Mouse (Mus musculus) lung, embryonic 14.5 days (tissue): ENCODE measurements around the gene Tnfrsf25. TPM values are rescaled to one million over a fixed set of nuclear protein-coding genes. Genes with fewer than 3 reads are reported as not detected.

ENCODE experiments used
- ATAC-seq: fragments of 200-750 bp; cut with Nextera tagmentation; 2 replicates; pipeline ENCODE4 v1.8.0; 2017; ENCODE audit warnings: mild to moderate bottlenecking, moderate TSS enrichment, moderate library complexity; ENCODE audit not compliant: insufficient read depth
- DNase-seq: peaks from one replicate; pipeline ENCODE4 v3.0.0-alpha.2; 2015
- H3K27ac ChIP-seq: fragments of 300-500 bp; sonication (generic); 2 replicates; pipeline ENCODE4 v1.5.1; 2014; ENCODE audit warnings: low read depth, mild to moderate bottlenecking, moderate library complexity
- H3K27me3 ChIP-seq: fragments of 300-500 bp; sonication (generic); 2 replicates; pipeline ENCODE4 v1.6.1; 2014; ENCODE audit warnings: low read length, control low read depth; ENCODE audit not compliant: insufficient read depth
- H3K36me3 ChIP-seq: fragments of 300-500 bp; sonication (generic); 2 replicates; pipeline ENCODE4 v1.6.1; 2014; ENCODE audit warnings: control low read depth; ENCODE audit not compliant: insufficient read depth
- H3K4me1 ChIP-seq: fragments of 300-500 bp; sonication (generic); 2 replicates; pipeline ENCODE4 v1.6.1; 2014; ENCODE audit warnings: antibody characterized with exemption, control low read depth; ENCODE audit not compliant: insufficient read depth
- H3K4me2 ChIP-seq: fragments of 300-500 bp; sonication (generic); 2 replicates; pipeline ENCODE4 v1.6.1; 2014; ENCODE audit warnings: mild to moderate bottlenecking
- H3K4me3 ChIP-seq: fragments of 300-500 bp; sonication (generic); 2 replicates; pipeline ENCODE4 v1.5.1; 2014; ENCODE audit warnings: low read depth, low read length
- H3K9ac ChIP-seq: fragments of 300-500 bp; sonication (generic); 2 replicates; pipeline ENCODE4 v1.6.1; 2014
- H3K9me3 ChIP-seq: fragments of 300-500 bp; sonication (generic); 2 replicates; pipeline ENCODE4 v1.6.1; 2016; ENCODE audit warnings: low read depth, low read length, control low read depth
- CTCF ChIP-seq: IDR thresholded peaks from 2 replicates; pipeline ENCODE4 v1.5.1; 2016; ENCODE audit warnings: antibody characterized with exemption, low read depth
- WGBS: fragments of 180-500 bp; shearing (Covaris S2); extraction: QIAGEN DNeasy Blood & Tissue Kit; methylation state at CpG from one replicate; pipeline ENCODE4 v1.1.7; 2014; 5-methylcytosine and 5-hydroxymethylcytosine counted together
- polyA plus RNA-seq: library from polyadenylated mRNA; unstranded; fragments of >200 nt; fragmentation: Nextera tagmentation; extraction: Ambion mirVana; gene quantifications from 2 replicates; pipeline ENCODE4 v1.2.1, GENCODE M21; 2014

Tnfrsf25 gene
- polyA plus RNA-seq, 1 experiment from 2014 or later = 0.75 TPM

GRCm38 (mm10) chr4:152134507-152134906, 18.8 kb downstream of the Tnfrsf25 start:
- Histone ChIP-seq H3K4me1 (0 out of 2 replicates have a peak, but pooled peaks cover 5% of the 10 kb centered on the region), H3K27me3 (peaks cover 54% of the 10 kb centered on the region), H3K27ac (no peak overlapping the region), H3K36me3 (no peaks in the 10 kb centered on the region), H3K4me2 (no peak overlapping the region), H3K9ac (no peak overlapping the region), H3K4me3 (no peak overlapping the region), H3K9me3 (no peaks in the 10 kb centered on the region)
- ATAC-seq (no peak), DNase-seq (peak; percentile 59)
- TF ChIP-seq CTCF = peak; percentile 83

DNA sequence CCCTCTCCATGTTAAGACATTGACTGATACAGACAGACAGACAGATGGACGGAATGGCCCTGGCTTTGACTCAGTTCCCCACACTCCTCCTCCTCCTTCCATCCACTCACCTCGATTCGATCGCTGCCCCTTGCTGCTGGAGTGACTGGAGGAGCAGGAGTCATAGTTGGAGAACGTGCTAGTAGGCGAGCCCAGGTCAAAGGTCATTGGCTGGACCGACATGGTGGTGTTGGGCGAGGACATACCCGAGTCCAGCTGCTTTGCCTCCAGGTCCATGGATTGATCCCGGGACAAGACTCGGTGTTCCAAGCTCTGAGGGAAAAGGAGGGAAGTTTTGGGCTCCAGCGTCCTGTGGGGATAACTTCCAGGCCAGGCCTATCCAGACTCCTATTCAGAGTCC, 19.6 kb downstream of the Tnfrsf25 start:
- WGBS = 70% methylated on average over 12 of the region's 12 CpGs
- TF ChIP-seq CTCF = no peak
- H3K4me1 ChIP-seq = 0 out of 2 replicates have a peak, but pooled peaks cover 4% of the 10 kb centered on the region
- no peak overlapping the region for H3K4me2 ChIP-seq
- no peak overlapping the region for H3K4me3 ChIP-seq
- ATAC-seq (no peak), DNase-seq (no peak)
- H3K9me3 ChIP-seq = no peaks in the 10 kb centered on the region
- H3K9ac ChIP-seq = no peak overlapping the region
- no peak overlapping the region for H3K27ac ChIP-seq
- no peaks in the 10 kb centered on the region for H3K36me3 ChIP-seq
- H3K27me3 ChIP-seq = peaks cover 45% of the 10 kb centered on the region

- H3K4me3 ChIP-seq = no peak overlapping the region
- TF ChIP-seq CTCF = peak; percentile 61
- H3K27me3 ChIP-seq = peaks cover 36% of the 10 kb centered on the region
- H3K9ac ChIP-seq = no peak overlapping the region
- no peak overlapping the region for H3K4me2 ChIP-seq
- H3K4me1 ChIP-seq = no peaks in the 10 kb centered on the region
- no peak for ATAC-seq
- WGBS = 33% methylated on average over 6 of the region's 6 CpGs
- H3K9me3 ChIP-seq = no peaks in the 10 kb centered on the region
- peak; percentile 37 for DNase-seq
- H3K27ac ChIP-seq = no peak overlapping the region
- H3K36me3 ChIP-seq = no peaks in the 10 kb centered on the region
Observed at GRCm38 (mm10) chr4:152136112-152136875, 20.6 kb downstream of the Tnfrsf25 start.

DNA sequence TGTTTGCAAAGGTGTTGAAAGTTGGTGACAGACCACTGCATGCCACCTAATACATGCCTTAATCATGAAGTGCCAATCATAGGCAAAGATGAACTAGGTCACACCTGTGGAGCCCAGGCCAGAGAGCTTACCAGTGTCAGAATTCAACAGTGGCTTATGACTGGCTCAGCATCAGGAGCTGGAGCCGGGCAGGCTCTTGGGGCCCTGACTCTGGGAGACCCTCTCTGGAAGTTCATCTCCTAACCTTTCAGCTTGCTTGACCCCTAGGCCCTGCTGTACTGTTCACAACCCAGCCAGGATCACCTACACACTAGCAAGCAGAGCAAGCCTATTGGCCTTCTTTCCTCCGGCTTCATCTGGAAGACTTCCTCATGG, 21.1 kb downstream of the Tnfrsf25 start:
- Histone ChIP-seq H3K4me2 (no peak overlapping the region), H3K4me3 (no peak overlapping the region), H3K36me3 (no peaks in the 10 kb centered on the region), H3K27ac (no peak overlapping the region), H3K9me3 (no peaks in the 10 kb centered on the region), H3K4me1 (no peaks in the 10 kb centered on the region), H3K27me3 (peaks cover 30% of the 10 kb centered on the region), H3K9ac (no peak overlapping the region)
- ATAC-seq (no peak), DNase-seq (no peak)
- no peak for TF ChIP-seq CTCF
- 88% methylated on average over 2 of the region's 2 CpGs for WGBS

- Histone ChIP-seq H3K36me3 (no peaks in the 10 kb centered on the region), H3K27me3 (peaks cover 13% of the 10 kb centered on the region), H3K9ac (peak overlapping the region; percentile 21; the same call in 1 of the 2 replicates), H3K4me3 (peak overlapping the region; percentile 40), H3K9me3 (no peaks in the 10 kb centered on the region), H3K27ac (no peak overlapping the region), H3K4me1 (no peaks in the 10 kb centered on the region), H3K4me2 (peak overlapping the region; percentile 65)
- ATAC-seq (peak; percentile 86), DNase-seq (peak; percentile 90)
- WGBS = 2% methylated on average over 51 of the region's 51 CpGs
- peak; percentile 94 for TF ChIP-seq CTCF
Observed at GRCm38 (mm10) chr4:152138497-152139260, 22.9 kb downstream of the Tnfrsf25 start.

- H3K27ac ChIP-seq = no peak overlapping the region
- no peak overlapping the region for H3K4me3 ChIP-seq
- DNase-seq (peak; percentile 71), ATAC-seq (no peak)
- no peaks in the 10 kb centered on the region for H3K36me3 ChIP-seq
- H3K9ac ChIP-seq = no peak overlapping the region
- H3K4me2 ChIP-seq = no peak overlapping the region
- H3K4me1 ChIP-seq = no peaks in the 10 kb centered on the region
- WGBS = 29% methylated on average over 6 of the region's 6 CpGs
- H3K9me3 ChIP-seq = no peaks in the 10 kb centered on the region
- TF ChIP-seq CTCF = peak; percentile 77
- H3K27me3 ChIP-seq = peaks cover 4% of the 10 kb centered on the region
Observed at GRCm38 (mm10) chr4:152140441-152140840, 24.7 kb downstream of the Tnfrsf25 start.

DNA sequence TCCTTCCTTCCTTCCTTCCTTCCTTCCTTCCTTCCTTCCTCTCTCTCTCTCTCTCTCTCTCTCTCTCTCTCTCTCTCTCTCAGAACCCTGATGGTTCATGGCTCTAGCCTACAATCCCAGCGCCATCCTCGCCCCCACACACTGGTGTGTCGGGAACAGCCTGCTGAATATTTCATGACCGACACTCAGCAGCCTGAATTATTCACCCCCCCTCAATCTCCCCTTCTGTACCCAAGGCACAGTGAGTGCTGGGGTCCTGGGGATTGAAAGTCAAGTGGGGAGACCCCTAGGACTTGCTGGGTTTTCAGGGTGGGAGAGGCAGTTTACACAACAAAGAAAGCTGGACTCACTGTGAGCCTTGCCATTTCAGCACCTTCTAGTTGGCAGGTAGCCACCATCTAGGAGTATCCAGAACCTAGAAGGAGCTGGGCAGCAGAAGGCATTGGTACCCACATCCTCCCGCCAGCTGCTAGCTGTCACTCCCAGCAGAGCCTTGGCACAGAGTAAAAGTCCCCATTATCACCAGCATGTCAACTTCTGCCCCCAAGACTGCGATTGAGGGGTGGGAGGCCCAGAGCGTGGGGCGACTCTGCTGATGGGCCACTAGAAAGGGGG, 25.9 kb downstream of the Tnfrsf25 start:
- H3K4me2 ChIP-seq = no peak overlapping the region
- WGBS = 70% methylated on average over 8 of the region's 8 CpGs
- no peaks in the 10 kb centered on the region for H3K36me3 ChIP-seq
- H3K9ac ChIP-seq = no peak overlapping the region
- no peak for TF ChIP-seq CTCF
- H3K4me3 ChIP-seq = no peak overlapping the region
- H3K9me3 ChIP-seq = no peaks in the 10 kb centered on the region
- H3K4me1 ChIP-seq = no peaks in the 10 kb centered on the region
- DNase-seq = no peak
- H3K27me3 ChIP-seq = no peaks in the 10 kb centered on the region; the same call in 1 of the 2 replicates
- no peak overlapping the region for H3K27ac ChIP-seq
- no peak for ATAC-seq
